Mouse (Mus musculus) heart, adult 9 months (tissue): ENCODE results near the gene Mbd4.

Experiments
- DNase-seq, 2 experiments: peaks; one replicate each; pipeline ENCODE4 v3.0.0; 2022; ENCODE audit warnings: low spot score in 2 of 2

Mbd4 gene

GRCm38 (mm10) chr6:115859258-115859657, 6.1 kb upstream of the Mbd4 start:
- no peak for DNase-seq

- DNase-seq: no peak
Observed at GRCm38 (mm10) chr6:115856361-115856745, 3.2 kb upstream of the Mbd4 start.

- no peak for DNase-seq
Observed at GRCm38 (mm10) chr6:115855733-115856360, 2.7 kb upstream of the Mbd4 start.

- DNase-seq: no peak
Observed at GRCm38 (mm10) chr6:115854432-115854831, 1.3 kb upstream of the Mbd4 start.

- no peak for DNase-seq
Observed at GRCm38 (mm10) chr6:115853985-115854384, 814 bp upstream of the Mbd4 start.

- DNase-seq: no peak
Observed at GRCm38 (mm10) chr6:115852446-115853090, 603 bp downstream of the Mbd4 start.

- DNase-seq: no peak
Observed at GRCm38 (mm10) chr6:115848598-115849304, 4.4 kb downstream of the Mbd4 start.

GRCm38 (mm10) chr6:115846640-115847411, 6.3 kb downstream of the Mbd4 start:
- DNase-seq: peak; percentile 41 to 59

- no peak for DNase-seq
Observed at GRCm38 (mm10) chr6:115845006-115845405, 8.2 kb downstream of the Mbd4 start.

GRCm38 (mm10) chr6:115838745-115839144, 14.4 kb downstream of the Mbd4 start:
- DNase-seq: no peak

GRCm38 (mm10) chr6:115838161-115838597, 15.0 kb downstream of the Mbd4 start, which contains the start of gene Efcab12:
TSS of gene Efcab12 (minus strand) at chr6:115838412.
- DNase-seq: peak; percentile 59 to 74

- DNase-seq: no peak
Observed at GRCm38 (mm10) chr6:115833861-115834260, 19.3 kb downstream of the Mbd4 start.

- DNase-seq: no peak
Observed at GRCm38 (mm10) chr6:115832152-115832850, 20.9 kb downstream of the Mbd4 start.

- no peak for DNase-seq
Observed at GRCm38 (mm10) chr6:115830779-115831601, 22.2 kb downstream of the Mbd4 start.

- DNase-seq: peak in 1 of 2 experiments; percentile 51
Observed at GRCm38 (mm10) chr6:115823850-115824464, 29.2 kb downstream of the Mbd4 start.

GRCm38 (mm10) chr6:115821216-115821993, 31.8 kb downstream of the Mbd4 start:
- DNase-seq: no peak

GRCm38 (mm10) chr6:115818129-115818528, 35.0 kb downstream of the Mbd4 start:
- DNase-seq: no peak

GRCm38 (mm10) chr6:115815041-115815440, 38.1 kb downstream of the Mbd4 start:
- DNase-seq: no peak

GRCm38 (mm10) chr6:115814104-115814503, 39.1 kb downstream of the Mbd4 start:
- DNase-seq: peak; percentile 82 to 84
